Mouse (Mus musculus): ENCODE measurements around the gene Prdm8.

Gene Prdm8

GRCm38 (mm10) chr5:98184971-98185805, 18.2 kb downstream of the Prdm8 start:
- no peak for DNase-seq (ENCODE audit: low read depth, low spot score)

GRCm38 (mm10) chr5:98185806-98186751, 19.1 kb downstream of the Prdm8 start:
- DNase-seq (ENCODE audit: low read depth, low spot score) = no peak

DNA sequence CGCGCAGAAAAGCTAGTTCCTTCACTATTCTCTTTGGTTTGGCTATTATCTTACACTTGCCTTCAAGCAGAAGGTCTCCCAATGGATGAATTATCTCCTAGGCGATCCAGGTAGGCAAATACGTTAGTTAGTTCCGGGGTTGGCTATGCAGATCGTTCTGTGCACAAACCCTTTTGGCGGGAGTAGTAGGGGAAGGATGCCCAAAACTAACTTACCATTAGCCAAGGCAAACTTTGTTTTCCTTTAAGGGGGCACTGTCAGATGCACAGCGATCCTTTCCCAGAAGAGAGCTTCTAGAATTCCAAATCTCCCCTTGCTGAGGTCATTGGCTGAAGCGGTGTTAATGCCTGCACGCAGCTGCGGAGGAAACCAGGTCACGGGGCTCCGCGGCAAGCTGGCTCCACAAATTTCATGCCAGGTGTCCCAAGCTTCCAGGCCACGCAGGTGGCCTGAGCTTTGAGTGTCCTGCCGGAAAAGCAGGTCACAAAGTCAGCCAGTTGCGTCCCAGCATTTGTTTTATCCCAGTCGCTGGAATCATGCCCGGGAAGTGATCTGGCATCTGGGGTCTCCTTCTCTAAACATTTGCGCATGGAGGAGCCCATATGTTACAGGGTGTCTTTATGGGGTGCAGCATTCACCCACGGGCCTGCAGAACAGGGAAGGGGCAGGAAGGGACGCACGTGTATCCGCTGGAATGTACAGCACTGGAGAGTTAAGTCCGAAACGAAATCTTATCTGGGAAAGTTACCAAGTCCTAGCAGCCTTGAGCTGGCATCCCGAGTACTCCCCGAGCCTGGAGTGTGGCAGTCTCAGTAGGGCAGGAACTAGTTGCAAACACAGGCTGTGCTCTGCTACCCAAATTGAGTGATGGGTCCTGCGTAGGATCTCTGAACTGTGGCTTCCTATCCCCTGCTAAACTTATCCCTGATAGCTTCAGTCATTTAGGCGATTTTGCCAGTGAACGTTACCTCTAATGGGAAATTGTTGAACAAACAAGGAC, 22.5 kb downstream of the Prdm8 start:
- no peak for DNase-seq (ENCODE audit: low read depth, low spot score)

DNA sequence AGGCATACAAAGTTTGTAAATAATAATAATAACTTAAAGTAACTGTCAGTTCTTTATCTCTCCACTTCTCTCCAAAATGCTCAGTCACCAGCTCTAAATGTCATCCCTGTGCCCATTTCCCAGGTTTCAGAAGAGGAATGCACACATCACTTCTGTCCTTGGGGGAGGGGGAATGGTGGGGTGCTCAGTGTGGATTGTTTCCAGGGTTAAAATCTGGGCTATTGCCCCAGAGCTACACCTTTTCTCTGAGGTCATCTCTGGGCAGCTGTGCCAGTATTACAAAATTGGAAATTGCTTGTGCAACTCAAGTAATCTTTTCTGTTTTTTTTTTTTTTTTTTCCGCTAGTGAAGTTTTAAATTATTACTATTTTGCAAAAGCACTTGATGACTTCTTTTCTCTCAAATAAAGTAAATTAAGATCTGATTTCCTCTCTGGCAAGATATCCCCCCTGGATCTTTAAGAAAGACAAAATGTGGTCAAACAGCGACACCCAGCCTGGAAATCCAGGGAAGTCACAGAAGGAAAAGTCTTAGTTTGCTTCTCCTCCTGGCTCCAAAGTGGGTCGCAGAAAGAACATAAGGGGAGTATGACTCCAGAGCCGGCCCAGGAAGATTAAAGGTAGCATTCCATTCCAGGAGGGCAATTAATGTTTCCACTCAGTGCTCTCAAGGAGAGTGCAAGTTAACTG, 25.4 kb downstream of the Prdm8 start:
- no peak for DNase-seq (ENCODE audit: low read depth, low spot score)

- peak; percentile 2 for DNase-seq (ENCODE audit: low read depth, low spot score)
Measured at GRCm38 (mm10) chr5:98194959-98195358, 28.0 kb downstream of the Prdm8 start.

DNA sequence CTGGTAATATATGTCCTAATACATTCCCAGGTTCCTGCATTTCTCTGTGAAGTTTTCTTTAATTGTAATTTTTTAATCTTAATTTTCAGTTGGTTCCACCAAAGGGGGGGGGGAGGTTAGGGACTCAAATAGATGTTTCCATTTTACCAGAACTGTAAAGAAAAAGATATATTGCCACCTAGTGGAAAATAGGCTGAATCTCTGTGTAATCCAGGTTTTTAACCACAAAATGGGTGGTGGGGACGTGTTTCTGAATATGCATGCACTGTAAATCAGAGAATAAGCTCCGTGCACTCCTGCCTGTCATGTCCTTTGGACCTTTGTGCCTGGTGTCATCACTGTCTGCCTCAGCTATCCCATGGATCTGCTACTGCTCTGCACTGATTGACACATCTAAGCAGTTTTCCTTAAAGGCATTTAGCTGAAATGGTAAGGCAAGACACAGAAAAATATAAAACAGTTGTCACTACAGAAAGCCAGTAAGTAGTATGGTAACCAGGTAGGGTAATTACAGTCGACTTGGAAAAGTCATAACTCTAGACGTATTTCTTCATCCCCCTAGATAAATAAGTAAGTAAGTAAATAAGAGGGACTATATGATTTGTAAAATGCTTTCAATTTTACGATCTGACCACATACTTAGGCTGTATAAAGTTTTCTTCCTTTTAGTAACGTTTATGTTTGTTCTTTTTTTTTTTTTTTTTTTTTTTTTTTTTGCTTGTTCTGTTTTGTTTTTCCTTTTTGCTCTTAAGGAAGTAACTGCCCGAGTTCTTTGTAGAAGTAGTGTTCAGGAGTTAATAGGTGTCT, 31.6 kb downstream of the Prdm8 start:
- peak; percentile 12 for DNase-seq (ENCODE audit: low read depth, low spot score)

GRCm38 (mm10) chr5:98199219-98199552, 32.2 kb downstream of the Prdm8 start:
- no peak for DNase-seq (ENCODE audit: low read depth, low spot score)

DNA sequence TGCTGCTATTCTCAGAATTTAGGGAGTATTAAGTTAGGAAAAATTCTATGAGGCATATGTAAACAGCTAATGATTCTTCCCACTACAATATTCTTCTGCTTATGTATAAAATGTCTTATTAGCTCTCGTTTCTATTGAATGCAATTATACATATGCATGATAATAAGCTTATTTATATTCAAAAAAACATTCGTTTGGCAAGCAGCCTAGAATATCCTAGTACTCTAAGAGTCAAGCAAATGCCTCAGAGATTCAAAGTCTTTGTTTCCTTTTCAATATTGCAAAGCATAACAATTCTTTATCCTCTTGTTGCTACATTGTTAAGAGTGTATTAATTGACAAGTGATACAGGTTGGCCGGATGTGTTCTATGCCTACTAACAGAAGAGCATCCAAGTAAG, 34.6 kb downstream of the Prdm8 start:
- no peak for DNase-seq (ENCODE audit: low read depth, low spot score)

GRCm38 (mm10) chr5:98202996-98203395, 36.0 kb downstream of the Prdm8 start:
- DNase-seq (ENCODE audit: low read depth, low spot score) = no peak

- DNase-seq (ENCODE audit: low read depth, low spot score) = no peak
Measured at GRCm38 (mm10) chr5:98212501-98212900, 45.5 kb downstream of the Prdm8 start.

DNA sequence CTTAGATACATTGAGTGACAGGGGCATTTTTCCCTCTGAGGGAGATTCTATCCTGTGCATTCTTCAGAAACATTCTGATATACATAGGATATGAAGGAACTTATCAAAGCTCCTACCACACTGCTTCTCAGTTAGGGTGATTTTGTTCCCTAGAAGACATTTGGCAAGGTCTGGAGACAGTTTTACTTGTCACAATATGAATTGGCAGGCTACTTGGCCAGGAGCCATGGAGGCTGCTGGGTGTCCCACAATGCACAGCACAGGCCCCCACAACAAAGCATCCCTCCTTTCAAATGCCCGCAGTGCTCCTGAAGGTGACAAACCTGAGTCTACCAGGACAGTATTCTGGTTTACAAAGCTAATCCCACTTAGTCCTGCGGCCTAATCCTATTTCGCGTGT, 55.0 kb downstream of the Prdm8 start:
- DNase-seq (ENCODE audit: low read depth, low spot score) = no peak

- DNase-seq (ENCODE audit: low read depth, low spot score) = no peak
Measured at GRCm38 (mm10) chr5:98226710-98227109, 59.7 kb downstream of the Prdm8 start.

DNA sequence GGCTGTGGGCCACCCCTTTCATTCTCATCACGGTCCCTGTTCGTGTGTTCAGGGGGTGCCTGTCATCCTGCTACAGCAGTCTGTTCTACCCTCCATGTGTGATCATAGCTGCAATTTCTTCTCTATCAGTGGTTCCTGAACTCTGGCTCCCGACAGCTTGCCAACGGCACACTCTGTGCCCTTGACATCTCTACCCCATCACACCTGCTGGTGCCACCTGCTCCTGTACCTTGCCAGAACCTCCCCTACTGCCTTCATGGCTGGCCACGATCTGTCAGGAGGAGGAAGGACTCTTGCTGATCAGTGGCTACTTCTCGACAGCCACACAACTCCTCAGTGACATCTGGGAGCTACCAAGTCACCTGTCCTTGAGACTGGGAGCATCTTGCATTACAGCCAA, 62.5 kb downstream of the Prdm8 start:
- no peak for DNase-seq (ENCODE audit: low read depth, low spot score)

- no peak for DNase-seq (ENCODE audit: low read depth, low spot score)
Measured at GRCm38 (mm10) chr5:98238466-98238865, 71.5 kb downstream of the Prdm8 start.
